Comparison of ENCODE assay signal across 10 mouse cellular contexts in genomic region chr3:37324310-37324709, GRCm38 (mm10). TPM values are rescaled to one million over a fixed set of nuclear protein-coding genes. Genes with fewer than 3 reads are reported as not detected.
A peak's percentile ranks its signal among the peaks of the same experiment; 100 is the strongest.
DNase-seq lines count a peak whose midpoint lies in the region; ATAC-seq and TF ChIP-seq lines count a peak whose summit lies in the region.
"Had no signal": no experiment of that assay in that cellular context is flagged by ENCODE, and none has a peak within 500 bp of the region (broad histone marks: within the 10 kb centered on the region; RNA-seq: fewer than 3 reads in every experiment).

No protein-coding gene starts in this region.

- peak; percentile 23 for DNase-seq in adrenal gland, postnatal 14 days
- no peak for DNase-seq in adrenal gland, adult 2 months
- DNase-seq in kidney, postnatal 0 days (ENCODE audit: low spot score) = peak; percentile 74
- DNase-seq in CH12.LX (ENCODE audit: extremely low read depth) = peak; percentile 36
- no peak for DNase-seq in ovary, adult 18-20 months (ENCODE audit: low spot score)
- no peak for DNase-seq in urinary bladder, adult 18-20 months (ENCODE audit: low spot score in 2 of 2)
- DNase-seq: cerebellum, adult 18-20 months had no signal

- H3K27ac ChIP-seq in kidney, postnatal 0 days = no peak overlapping the region
- H3K27ac ChIP-seq in kidney, embryonic 15.5 days = no peak overlapping the region
- H3K27ac ChIP-seq in CH12.LX (ENCODE audit: insufficient read depth, low read depth) = no peak overlapping the region
- H3K27ac ChIP-seq: limb, embryonic 12.5 days had no signal

- no peak for TF ChIP-seq POLR2A in CH12.LX (IDR thresholded peaks at IDR 0.05; ENCODE audit: low read depth, low read length)

- 28% methylated on average over 3 of the region's 3 CpGs for WGBS in kidney, postnatal 0 days
- WGBS in kidney, embryonic 15.5 days = 33% methylated on average over 3 of the region's 3 CpGs

- no peak for ATAC-seq in kidney, postnatal 0 days (replicated peaks; ENCODE audit: low FRiP score, low read depth)
- no peak for ATAC-seq in kidney, embryonic 15.5 days (replicated peaks; ENCODE audit: low FRiP score)
- peak; percentile 56 to 69 for ATAC-seq in hematopoietic stem cell, adult 5-6 weeks (replicated peaks in 1 of 2; ENCODE audit: insufficient read depth in 1 of 2, low FRiP score in 2 of 2, low TSS enrichment in 1 of 2, low read depth in 1 of 2, poor library complexity in 2 of 2, severe bottlenecking in 2 of 2)

- no peaks in the 10 kb centered on the region for H3K79me2 ChIP-seq in CH12.LX (replicated peaks; ENCODE audit: control insufficient read depth, extremely low read depth, insufficient read depth, poor library complexity, severe bottlenecking)

- H3K36me3 ChIP-seq in kidney, postnatal 0 days (ENCODE audit: insufficient read depth, low read length) = 0 out of 2 replicates have a peak, but pooled peaks cover 2% of the 10 kb centered on the region
- H3K36me3 ChIP-seq in kidney, embryonic 15.5 days = peaks cover 19% of the 10 kb centered on the region
- peaks cover 0 to 18% of the 10 kb centered on the region in 2 experiments for H3K36me3 ChIP-seq in CH12.LX (replicated peaks in 1 of 2; ENCODE audit: control insufficient read depth in 1 of 2, insufficient read depth in 1 of 2, low read length in 1 of 2)

- no peaks in the 10 kb centered on the region for H3K4me1 ChIP-seq in kidney, postnatal 0 days (replicated peaks; ENCODE audit: insufficient read depth, low read length)
- 0 out of 2 replicates have a peak, but pooled peaks cover 3% of the 10 kb centered on the region for H3K4me1 ChIP-seq in kidney, embryonic 15.5 days
- H3K4me1 ChIP-seq in CH12.LX (ENCODE audit: control insufficient read depth in 1 of 2, insufficient read depth in 2 of 2) = no peaks in the 10 kb centered on the region
- H3K4me1 ChIP-seq: limb, embryonic 12.5 days had no signal

- TF ChIP-seq EP300 in CH12.LX (IDR thresholded peaks at IDR 0.05; ENCODE audit: low read length) = 0 out of 2 replicates have a peak, but pooled peaks have one; percentile 24

- no peak overlapping the region for H3K4me3 ChIP-seq in kidney, postnatal 0 days (replicated peaks; ENCODE audit: low read depth, low read length)
- no peak overlapping the region for H3K4me3 ChIP-seq in kidney, embryonic 15.5 days (replicated peaks)
- no peak overlapping the region for H3K4me3 ChIP-seq in CH12.LX (replicated peaks in 1 of 3; ENCODE audit: low read depth in 2 of 3, low read length in 2 of 3, poor library complexity in 1 of 3)
- H3K4me3 ChIP-seq: limb, embryonic 12.5 days had no signal

- no peak overlapping the region for H3K9ac ChIP-seq in kidney, postnatal 0 days (ENCODE audit: low read depth, low read length)
- H3K9ac ChIP-seq in kidney, embryonic 15.5 days = no peak overlapping the region
- H3K9ac ChIP-seq in CH12.LX (ENCODE audit: insufficient read depth, low read depth) = no peak overlapping the region
- H3K9ac ChIP-seq: limb, embryonic 12.5 days had no signal

- dilution Hi-C loops in CH12.LX (cut with MboI; ENCODE audit: extremely low pct_ligation_motif_present, extremely low pct_unique_long_range_greater_than_20kb, low sequenced_read_pairs) = no loop called here

- peak; percentile 75 for TF ChIP-seq CTCF in kidney, postnatal 0 days (IDR thresholded peaks at IDR 0.05; ENCODE audit: low read depth)
- peak; percentile 13 to 78; a peak in 3 of 4 replicates for TF ChIP-seq CTCF in CH12.LX (conservative IDR thresholded peaks at IDR 0.05 in 1 of 2, IDR thresholded peaks at IDR 0.05 in 1 of 2; ENCODE audit: low read depth in 2 of 2, low read length in 2 of 2)

- peak; percentile 53 for TF ChIP-seq RAD21 in CH12.LX (IDR thresholded peaks at IDR 0.05; ENCODE audit: low read depth, low read length)

- H3K9me3 ChIP-seq in kidney, postnatal 0 days (replicated peaks; ENCODE audit: low read length) = no peaks in the 10 kb centered on the region
- no peaks in the 10 kb centered on the region for H3K9me3 ChIP-seq in kidney, embryonic 15.5 days (replicated peaks)
- no peaks in the 10 kb centered on the region for H3K9me3 ChIP-seq in CH12.LX (replicated peaks; ENCODE audit: low read length)
- H3K9me3 ChIP-seq: limb, embryonic 12.5 days had no signal

- no peak overlapping the region for H3K4me2 ChIP-seq in kidney, postnatal 0 days (ENCODE audit: low read length)
- H3K4me2 ChIP-seq in kidney, embryonic 15.5 days = no peak overlapping the region
- no peak overlapping the region for H3K4me2 ChIP-seq in CH12.LX (ENCODE audit: insufficient read depth, low read depth, poor library complexity, severe bottlenecking)
- H3K4me2 ChIP-seq: limb, embryonic 12.5 days had no signal

- no peaks in the 10 kb centered on the region for H3K27me3 ChIP-seq in kidney, postnatal 0 days (ENCODE audit: insufficient read depth, low read length)
- no peaks in the 10 kb centered on the region for H3K27me3 ChIP-seq in kidney, embryonic 15.5 days
- H3K27me3 ChIP-seq in CH12.LX (replicated peaks) = no peaks in the 10 kb centered on the region
- H3K27me3 ChIP-seq: limb, embryonic 12.5 days had no signal

- in situ Hi-C loops in CH12.LX (cut with MboI; ENCODE audit: low pct_ligation_motif_present, low pct_unique_long_range_greater_than_20kb, low sequenced_read_pairs) = loop anchor here (10.0 kb wide), 1 partner anchor 90 kb away; the partner anchor contains the start of gene Spata5

TF ChIP-seq in CH12.LX, 34 proteins besides CTCF, POLR2A, EP300 and RAD21:
- TF ChIP-seq MEF2A (IDR thresholded peaks at IDR 0.05; ENCODE audit: borderline replicate concordance, low read depth, low read length) (peak; percentile 18; the same call in 1 of the 2 replicates), E2F4 (IDR thresholded peaks at IDR 0.05; ENCODE audit: insufficient replicate concordance, low read depth, low read length) (no peak), SMC3 (IDR thresholded peaks at IDR 0.05; ENCODE audit: low read depth, low read length) (peak; percentile 64), BHLHE40 (IDR thresholded peaks at IDR 0.05; ENCODE audit: low read depth, low read length) (no peak)

RNA-seq across cellular contexts. Expression of gene Cetn4, which starts 11.8 kb away (rescaled TPM):
- total RNA-seq in adrenal gland, postnatal 14 days (2021) = 2.9 and 3.0 TPM in 2 replicates
- total RNA-seq in adrenal gland, adult 2 months (2021) = 1 to 10 TPM; 5.0 to 6.8 TPM
- polyA plus RNA-seq in adrenal gland, adult 2 months (2012; rRNA removed) = 0.19 TPM in 1 of 2 replicates, not detected in the other
- polyA plus RNA-seq in kidney, postnatal 0 days (2015; fragmentation: Nextera tagmentation; extraction: Ambion mirVana) = 3.7 and 4.1 TPM in 2 replicates
- polyA plus RNA-seq in kidney, embryonic 15.5 days (2015; fragmentation: Nextera tagmentation; extraction: Ambion mirVana) = 3.8 and 4.2 TPM in 2 replicates
- total RNA-seq in CH12.LX (2012; rRNA removed) (0.46 and 0.89 TPM in 2 replicates), CH12.LX (2014; rRNA removed) (2.2 and 2.9 TPM in 2 replicates)
- polyA plus RNA-seq in CH12.LX (2012; ENCODE audit: insufficient read length, low read depth) = 1.4 and 2.6 TPM in 2 replicates
- 5.9 and 6.7 TPM in 2 replicates for total RNA-seq in hematopoietic stem cell, adult 5-6 weeks (2017)

RNA-seq across cellular contexts. Expression of gene Bbs12, which starts 12.0 kb away (rescaled TPM):
- 3.4 and 4.0 TPM in 2 replicates for total RNA-seq in adrenal gland, postnatal 14 days (2021)
- 1 to 10 TPM; 3.9 to 5.1 TPM for total RNA-seq in adrenal gland, adult 2 months (2021)
- 0.35 and 0.52 TPM in 2 replicates for polyA plus RNA-seq in adrenal gland, adult 2 months (2012; rRNA removed)
- 7.7 and 8.0 TPM in 2 replicates for polyA plus RNA-seq in kidney, postnatal 0 days (2015; fragmentation: Nextera tagmentation; extraction: Ambion mirVana)
- 8.5 and 8.7 TPM in 2 replicates for polyA plus RNA-seq in kidney, embryonic 15.5 days (2015; fragmentation: Nextera tagmentation; extraction: Ambion mirVana)
- total RNA-seq in CH12.LX (2012; rRNA removed) (3.2 and 4.1 TPM in 2 replicates), CH12.LX (2014; rRNA removed) (8.3 and 8.8 TPM in 2 replicates)
- 3.3 and 4.0 TPM in 2 replicates for polyA plus RNA-seq in CH12.LX (2012; ENCODE audit: insufficient read length, low read depth)
- 8.4 and 8.9 TPM in 2 replicates for total RNA-seq in hematopoietic stem cell, adult 5-6 weeks (2017)

RNA-seq across cellular contexts. Expression of gene Fgf2, which starts 23.8 kb away (rescaled TPM):
- total RNA-seq in adrenal gland, postnatal 14 days (2021) = 2.9 and 3.4 TPM in 2 replicates
- 1 to 10 TPM; 4.3 to 4.7 TPM for total RNA-seq in adrenal gland, adult 2 months (2021)
- polyA plus RNA-seq in adrenal gland, adult 2 months (2012; rRNA removed) = 1.7 and 2.0 TPM in 2 replicates
- polyA plus RNA-seq in kidney, postnatal 0 days (2015; fragmentation: Nextera tagmentation; extraction: Ambion mirVana) = 1.3 and 1.6 TPM in 2 replicates
- 2.3 and 2.4 TPM in 2 replicates for polyA plus RNA-seq in kidney, embryonic 15.5 days (2015; fragmentation: Nextera tagmentation; extraction: Ambion mirVana)
- total RNA-seq in CH12.LX (2012; rRNA removed) (0.25 and 0.38 TPM in 2 replicates), CH12.LX (2014; rRNA removed) (not detected in 2 replicates)
- 0.60 and 0.70 TPM in 2 replicates for polyA plus RNA-seq in CH12.LX (2012; ENCODE audit: insufficient read length, low read depth)
- total RNA-seq in hematopoietic stem cell, adult 5-6 weeks (2017) = under 0.01 and 0.38 TPM in 2 replicates

Comparison
In these comparisons a context has a peak if more than half of its experiments do, and no peak if none do; other contexts are left out.
1. DNase-seq: peak in adrenal gland, postnatal 14 days (single experiment), kidney, postnatal 0 days (single experiment) and CH12.LX (single experiment); none in adrenal gland, adult 2 months (single experiment), ovary, adult 18-20 months (single experiment) and urinary bladder, adult 18-20 months (0 of 2).
2. ATAC-seq: peak in hematopoietic stem cell, adult 5-6 weeks (2 of 2); none in kidney, postnatal 0 days (single experiment) and kidney, embryonic 15.5 days (single experiment).